Mouse (Mus musculus) heart, adult 2 months (tissue): ENCODE measurements around the gene Nlrp9c.
"Not testable (repeated sequence)": the region's sequence is repeated elsewhere in the genome, so short reads cannot be mapped to it uniquely, and the experiment has no call there.

Experiments used
- CTCF ChIP-seq: fragments of 200-600 bp; IDR thresholded peaks from 2 replicates; pipeline ENCODE4 v1.8.1; 2022; ENCODE audit warnings: antibody characterized with exemption, mild to moderate bottlenecking, moderate library complexity
- EP300 ChIP-seq: fragments of 200-500 bp; IDR thresholded peaks from 2 replicates; pipeline ENCODE4 v1.6.1; 2011; ENCODE audit warnings: low read depth, low read length, control low read depth; ENCODE audit not compliant: insufficient read depth
- POLR2A ChIP-seq: fragments of 200-500 bp; IDR thresholded peaks from 2 replicates; pipeline ENCODE4 v1.6.1; 2011; ENCODE audit warnings: mild to moderate bottlenecking, low read depth, low read length, control low read depth; ENCODE audit not compliant: insufficient read depth

- not testable (repeated sequence) for TF ChIP-seq CTCF, POLR2A, EP300
These were observed 16.8 kb downstream of the Nlrp9c start for GRCm38 (mm10) chr7:26386691-26387090.
